Comparison of ENCODE assay signal across 21 mouse cellular contexts in genomic region chr1:95366616-95367373, GRCm38 (mm10). TPM values are rescaled to one million over a fixed set of nuclear protein-coding genes. Genes with fewer than 3 reads are reported as not detected.
A peak's percentile ranks its signal among the peaks of the same experiment; 100 is the strongest.
DNase-seq lines count a peak whose midpoint lies in the region; ATAC-seq lines count a peak whose summit lies in the region.
"Had no signal": no experiment of that assay in that cellular context is flagged by ENCODE, and none has a peak within 500 bp of the region (broad histone marks: within the 10 kb centered on the region; RNA-seq: fewer than 3 reads in every experiment).

No protein-coding gene starts in this region.

- H3K27ac ChIP-seq in forebrain, embryonic 12.5 days, result no peak overlapping the region
- H3K27ac ChIP-seq in forebrain, embryonic 13.5 days, result no peak overlapping the region
- no peak overlapping the region for H3K27ac ChIP-seq in midbrain, embryonic 12.5 days (replicated peaks)
- H3K27ac ChIP-seq in midbrain, embryonic 10.5 days (replicated peaks), result no peak overlapping the region
- H3K27ac ChIP-seq: embryonic facial prominence, embryonic 13.5 days; gastrocnemius, adult 2 months; heart, embryonic 10.5 days; hindbrain, embryonic 12.5 days had no signal

- DNase-seq in midbrain, embryonic 10.5 days (ENCODE audit: low spot score), result no peak
- peak; percentile 2 for DNase-seq in MEL-GATA-1-ER (ENCODE audit: extremely low read depth, low read depth)
- no peak for DNase-seq in heart, adult 9 months (ENCODE audit: low spot score in 2 of 2)
- DNase-seq in kidney, postnatal 25 days, result no peak
- DNase-seq: adrenal gland, postnatal 10 days; cerebellum, adult 11-12 months; cerebellum, adult 9-10 months; cerebellum, postnatal 25 days; forebrain, postnatal 0 days; gastrocnemius, adult 2 months; gastrocnemius, postnatal 36 days; heart, adult 11 months; heart, postnatal 10 days; heart, postnatal 4 days had no signal

- 66% methylated on average over 4 of the region's 4 CpGs for WGBS in forebrain, embryonic 12.5 days
- 59% methylated on average over 4 of the region's 4 CpGs for WGBS in forebrain, embryonic 13.5 days
- WGBS in midbrain, embryonic 12.5 days, result 57% methylated on average over 4 of the region's 4 CpGs
- 60% methylated on average over 4 of the region's 4 CpGs for WGBS in midbrain, embryonic 10.5 days

- H3K4me3 ChIP-seq in forebrain, embryonic 12.5 days (replicated peaks), result no peak overlapping the region
- H3K4me3 ChIP-seq in forebrain, embryonic 13.5 days, result no peak overlapping the region
- H3K4me3 ChIP-seq in midbrain, embryonic 12.5 days, result no peak overlapping the region
- H3K4me3 ChIP-seq in midbrain, embryonic 10.5 days, result no peak overlapping the region
- H3K4me3 ChIP-seq: embryonic facial prominence, embryonic 13.5 days; gastrocnemius, adult 2 months; heart, embryonic 10.5 days; hindbrain, embryonic 12.5 days had no signal

- no peaks in the 10 kb centered on the region for H3K9me3 ChIP-seq in forebrain, embryonic 12.5 days
- H3K9me3 ChIP-seq in forebrain, embryonic 13.5 days (replicated peaks), result no peaks in the 10 kb centered on the region
- no peaks in the 10 kb centered on the region for H3K9me3 ChIP-seq in midbrain, embryonic 12.5 days
- no peaks in the 10 kb centered on the region for H3K9me3 ChIP-seq in midbrain, embryonic 10.5 days (replicated peaks)
- H3K9me3 ChIP-seq: embryonic facial prominence, embryonic 13.5 days; heart, embryonic 10.5 days; hindbrain, embryonic 12.5 days had no signal

- H3K4me1 ChIP-seq in forebrain, embryonic 12.5 days, result no peaks in the 10 kb centered on the region
- no peaks in the 10 kb centered on the region for H3K4me1 ChIP-seq in forebrain, embryonic 13.5 days
- no peaks in the 10 kb centered on the region for H3K4me1 ChIP-seq in midbrain, embryonic 12.5 days
- H3K4me1 ChIP-seq in midbrain, embryonic 10.5 days, result peaks cover 13% of the 10 kb centered on the region; the same call in 1 of the 2 replicates
- H3K4me1 ChIP-seq: embryonic facial prominence, embryonic 13.5 days; heart, embryonic 10.5 days; hindbrain, embryonic 12.5 days had no signal

- no peaks in the 10 kb centered on the region for H3K36me3 ChIP-seq in forebrain, embryonic 12.5 days (replicated peaks)
- H3K36me3 ChIP-seq in forebrain, embryonic 13.5 days (ENCODE audit: poor library complexity, severe bottlenecking), result no peaks in the 10 kb centered on the region
- no peaks in the 10 kb centered on the region for H3K36me3 ChIP-seq in midbrain, embryonic 12.5 days
- no peaks in the 10 kb centered on the region for H3K36me3 ChIP-seq in midbrain, embryonic 10.5 days
- H3K36me3 ChIP-seq: embryonic facial prominence, embryonic 13.5 days; heart, embryonic 10.5 days; hindbrain, embryonic 12.5 days had no signal

- peak; percentile 55; the same call in 1 of the 2 replicates for ATAC-seq in forebrain, embryonic 12.5 days (ENCODE audit: low FRiP score)
- no peak for ATAC-seq in forebrain, embryonic 13.5 days
- ATAC-seq in midbrain, embryonic 12.5 days (ENCODE audit: low FRiP score, low read depth), result peak; percentile 53; the same call in 1 of the 2 replicates
- ATAC-seq: forebrain, postnatal 0 days; hindbrain, embryonic 16.5 days had no signal

- H3K4me2 ChIP-seq in forebrain, embryonic 12.5 days, result no peak overlapping the region
- no peak overlapping the region for H3K4me2 ChIP-seq in forebrain, embryonic 13.5 days
- H3K4me2 ChIP-seq in midbrain, embryonic 12.5 days (replicated peaks), result no peak overlapping the region
- H3K4me2 ChIP-seq: embryonic facial prominence, embryonic 13.5 days; hindbrain, embryonic 12.5 days had no signal

- H3K27me3 ChIP-seq in forebrain, embryonic 12.5 days, result no peaks in the 10 kb centered on the region
- no peaks in the 10 kb centered on the region for H3K27me3 ChIP-seq in forebrain, embryonic 13.5 days
- H3K27me3 ChIP-seq in midbrain, embryonic 12.5 days, result no peaks in the 10 kb centered on the region
- no peaks in the 10 kb centered on the region for H3K27me3 ChIP-seq in midbrain, embryonic 10.5 days (ENCODE audit: low read depth, poor library complexity, severe bottlenecking)
- H3K27me3 ChIP-seq: embryonic facial prominence, embryonic 13.5 days; hindbrain, embryonic 12.5 days had no signal

- H3K9ac ChIP-seq in forebrain, embryonic 12.5 days, result no peak overlapping the region
- no peak overlapping the region for H3K9ac ChIP-seq in forebrain, embryonic 13.5 days
- H3K9ac ChIP-seq in midbrain, embryonic 12.5 days (replicated peaks), result no peak overlapping the region
- H3K9ac ChIP-seq: embryonic facial prominence, embryonic 13.5 days; forebrain, postnatal 0 days; hindbrain, embryonic 12.5 days had no signal

RNA-seq across cellular contexts. Expression of gene Fam174a, which starts 53.4 kb away (rescaled TPM):
- 19.8 and 20.5 TPM in 2 replicates for polyA plus RNA-seq in forebrain, embryonic 12.5 days (2016; fragmentation: Nextera tagmentation; extraction: Ambion mirVana)
- polyA plus RNA-seq in forebrain, embryonic 13.5 days (2015; fragmentation: Nextera tagmentation; extraction: Ambion mirVana), result 19.6 and 21.8 TPM in 2 replicates
- polyA plus RNA-seq in midbrain, embryonic 12.5 days (2016; fragmentation: Nextera tagmentation; extraction: Ambion mirVana), result 23.0 and 23.1 TPM in 2 replicates
- polyA plus RNA-seq in midbrain, embryonic 10.5 days (2016; fragmentation: Nextera tagmentation; extraction: Ambion mirVana), result 19.0 TPM in 2 replicates
